Mouse (Mus musculus): ENCODE data around the gene Abcc8.

DNA sequence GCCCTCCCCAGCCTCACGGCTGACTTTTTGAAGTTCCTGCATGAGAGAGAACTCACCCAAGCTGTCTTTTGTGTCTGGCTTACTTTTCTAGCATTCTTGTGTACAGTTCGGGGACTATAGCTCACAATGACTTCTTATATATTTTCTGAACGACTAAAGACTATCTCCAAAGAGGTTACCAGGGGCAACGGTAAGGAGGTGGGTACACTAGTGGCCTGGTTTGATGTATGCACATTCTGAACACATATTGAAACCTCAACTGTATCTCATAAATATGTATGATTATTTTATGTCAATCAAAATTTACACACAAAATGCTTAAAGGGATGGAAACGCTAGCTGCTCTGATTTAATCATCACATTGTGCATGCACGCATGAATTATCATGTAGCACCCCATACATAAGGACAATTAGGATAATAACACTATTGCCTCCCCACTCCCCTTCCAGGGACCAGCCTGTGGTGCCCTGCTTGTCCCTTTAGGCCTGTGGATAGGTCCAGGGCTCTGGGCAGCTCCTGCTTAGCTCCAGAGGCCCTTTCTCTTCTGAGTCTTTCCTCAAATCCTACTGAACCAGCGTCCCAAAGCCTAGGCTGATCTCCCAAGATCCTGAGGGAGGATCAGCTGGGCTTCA lies 33.0 kb downstream of the Abcc8 start:
- TF ChIP-seq CTCF (IDR thresholded peaks at IDR 0.05; ENCODE audit: borderline replicate concordance, insufficient read depth, low read depth, low read length): no peak
- no peak for TF ChIP-seq POLR2A (IDR thresholded peaks at IDR 0.05; ENCODE audit: borderline replicate concordance, insufficient read depth, low read length)

Data from cerebellum, adult 2 months (tissue).